Mouse (Mus musculus): ENCODE results near the gene Zscan10. TPM values are rescaled to one million over a fixed set of nuclear protein-coding genes. Genes with fewer than 3 reads are reported as not detected.

Zscan10 gene
- not detected for polyA plus RNA-seq (2014; fragmentation: Illumina TruSeq; extraction: RNeasy Lipid Tissue Mini Kit (QIAGEN cat#74804); ENCODE audit: low read depth, low replicate concordance)

GRCm38 (mm10) chr17:23600641-23601622 is at the start of gene Zscan10:
Zscan10 (plus strand) TSS chr17:23600856.

GRCm38 (mm10) chr17:23563595-23564367 is 36.9 kb upstream of the Zscan10 start, which contains the start of gene Zfp213:
Zfp213 (minus strand) TSS chr17:23564238.

GRCm38 (mm10) chr17:23598582-23599552 is 1.8 kb upstream of the Zscan10 start, which contains the start of gene Zfp13:
Zfp13 (minus strand) TSS chr17:23599487.

GRCm38 (mm10) chr17:23644613-23645495 is 44.2 kb downstream of the Zscan10 start, which contains the start of gene Mmp25:
Mmp25 (minus strand) TSS chr17:23645277.

GRCm38 (mm10) chr17:23660117-23660875 is 59.6 kb downstream of the Zscan10 start, which contains the start of gene Bicdl2:
Bicdl2 (plus strand) TSS chr17:23660506.

Other genes with a start within 250 kb of the Zscan10 start
- not detected for gene Vmn2r116, start 216.3 kb upstream of the Zscan10 start, polyA plus RNA-seq (2014; fragmentation: Illumina TruSeq; extraction: RNeasy Lipid Tissue Mini Kit (QIAGEN cat#74804); ENCODE audit: low read depth, low replicate concordance)
- not detected for gene Vmn2r117, start 121.2 kb upstream of the Zscan10 start, polyA plus RNA-seq (2014; fragmentation: Illumina TruSeq; extraction: RNeasy Lipid Tissue Mini Kit (QIAGEN cat#74804); ENCODE audit: low read depth, low replicate concordance)
- 0.32 TPM for gene Zfp213, start 36.6 kb upstream of the Zscan10 start, polyA plus RNA-seq (2014; fragmentation: Illumina TruSeq; extraction: RNeasy Lipid Tissue Mini Kit (QIAGEN cat#74804); ENCODE audit: low read depth, low replicate concordance)
- not detected for gene Zfp13, start 1.4 kb upstream of the Zscan10 start, polyA plus RNA-seq (2014; fragmentation: Illumina TruSeq; extraction: RNeasy Lipid Tissue Mini Kit (QIAGEN cat#74804); ENCODE audit: low read depth, low replicate concordance)
- gene Mmp25, start 44.4 kb downstream of the Zscan10 start, polyA plus RNA-seq (2014; fragmentation: Illumina TruSeq; extraction: RNeasy Lipid Tissue Mini Kit (QIAGEN cat#74804); ENCODE audit: low read depth, low replicate concordance): 0.13 TPM
- 1.8 TPM for gene Bicdl2, start 59.6 kb downstream of the Zscan10 start, polyA plus RNA-seq (2014; fragmentation: Illumina TruSeq; extraction: RNeasy Lipid Tissue Mini Kit (QIAGEN cat#74804); ENCODE audit: low read depth, low replicate concordance)
- gene Hcfc1r1, start 72.7 kb downstream of the Zscan10 start, polyA plus RNA-seq (2014; fragmentation: Illumina TruSeq; extraction: RNeasy Lipid Tissue Mini Kit (QIAGEN cat#74804); ENCODE audit: low read depth, low replicate concordance): 7.9 TPM
- gene Thoc6, start 73.0 kb downstream of the Zscan10 start, polyA plus RNA-seq (2014; fragmentation: Illumina TruSeq; extraction: RNeasy Lipid Tissue Mini Kit (QIAGEN cat#74804); ENCODE audit: low read depth, low replicate concordance): 1.4 TPM
- gene Tnfrsf12a, start 76.6 kb downstream of the Zscan10 start, polyA plus RNA-seq (2014; fragmentation: Illumina TruSeq; extraction: RNeasy Lipid Tissue Mini Kit (QIAGEN cat#74804); ENCODE audit: low read depth, low replicate concordance): 0.88 TPM
- gene Cldn6, start 78.4 kb downstream of the Zscan10 start, polyA plus RNA-seq (2014; fragmentation: Illumina TruSeq; extraction: RNeasy Lipid Tissue Mini Kit (QIAGEN cat#74804); ENCODE audit: low read depth, low replicate concordance): not detected
- not detected for gene Cldn9, start 83.2 kb downstream of the Zscan10 start, polyA plus RNA-seq (2014; fragmentation: Illumina TruSeq; extraction: RNeasy Lipid Tissue Mini Kit (QIAGEN cat#74804); ENCODE audit: low read depth, low replicate concordance)
- gene 1520401A03Rik, start 121.9 kb downstream of the Zscan10 start, polyA plus RNA-seq (2014; fragmentation: Illumina TruSeq; extraction: RNeasy Lipid Tissue Mini Kit (QIAGEN cat#74804); ENCODE audit: low read depth, low replicate concordance): not detected
- 2.1 TPM for gene Pkmyt1, start 125.5 kb downstream of the Zscan10 start, polyA plus RNA-seq (2014; fragmentation: Illumina TruSeq; extraction: RNeasy Lipid Tissue Mini Kit (QIAGEN cat#74804); ENCODE audit: low read depth, low replicate concordance)
- gene Paqr4, start 140.0 kb downstream of the Zscan10 start, polyA plus RNA-seq (2014; fragmentation: Illumina TruSeq; extraction: RNeasy Lipid Tissue Mini Kit (QIAGEN cat#74804); ENCODE audit: low read depth, low replicate concordance): 20.3 TPM
- 0.41 TPM for gene Kremen2, start 145.0 kb downstream of the Zscan10 start, polyA plus RNA-seq (2014; fragmentation: Illumina TruSeq; extraction: RNeasy Lipid Tissue Mini Kit (QIAGEN cat#74804); ENCODE audit: low read depth, low replicate concordance)
- 1.2 TPM for gene Flywch1, start 170.7 kb downstream of the Zscan10 start, polyA plus RNA-seq (2014; fragmentation: Illumina TruSeq; extraction: RNeasy Lipid Tissue Mini Kit (QIAGEN cat#74804); ENCODE audit: low read depth, low replicate concordance)
- gene Flywch2, start 185.2 kb downstream of the Zscan10 start, polyA plus RNA-seq (2014; fragmentation: Illumina TruSeq; extraction: RNeasy Lipid Tissue Mini Kit (QIAGEN cat#74804); ENCODE audit: low read depth, low replicate concordance): 1.5 TPM
- 275 TPM for gene Srrm2, start 189.7 kb downstream of the Zscan10 start, polyA plus RNA-seq (2014; fragmentation: Illumina TruSeq; extraction: RNeasy Lipid Tissue Mini Kit (QIAGEN cat#74804); ENCODE audit: low read depth, low replicate concordance)
- 15.1 TPM for gene Elob, start 228.3 kb downstream of the Zscan10 start, polyA plus RNA-seq (2014; fragmentation: Illumina TruSeq; extraction: RNeasy Lipid Tissue Mini Kit (QIAGEN cat#74804); ENCODE audit: low read depth, low replicate concordance)
- not detected for gene Prss33, start 235.2 kb downstream of the Zscan10 start, polyA plus RNA-seq (2014; fragmentation: Illumina TruSeq; extraction: RNeasy Lipid Tissue Mini Kit (QIAGEN cat#74804); ENCODE audit: low read depth, low replicate concordance)
- gene Prss32, start 243.0 kb downstream of the Zscan10 start, polyA plus RNA-seq (2014; fragmentation: Illumina TruSeq; extraction: RNeasy Lipid Tissue Mini Kit (QIAGEN cat#74804); ENCODE audit: low read depth, low replicate concordance): 115 TPM
- gene Prss41, start 243.3 kb downstream of the Zscan10 start, polyA plus RNA-seq (2014; fragmentation: Illumina TruSeq; extraction: RNeasy Lipid Tissue Mini Kit (QIAGEN cat#74804); ENCODE audit: low read depth, low replicate concordance): 1.9 TPM

All from sigmoid colon, adult 10 weeks (tissue).